Mouse (Mus musculus): ENCODE results near the gene Olfr642. TPM values are rescaled to one million over a fixed set of nuclear protein-coding genes. Genes with fewer than 3 reads are reported as not detected.

The Olfr642 gene
- polyA plus RNA-seq (2015; fragmentation: Nextera tagmentation; extraction: Ambion mirVana), result not detected in 2 replicates

GRCm38 (mm10) chr7:104052566-104052965 lies at the start of gene Olfr642:
Gene Olfr642, minus strand, starts transcription at chr7:104052666.
- Histone ChIP-seq H3K9me3 (replicated peaks) (no peaks in the 10 kb centered on the region), H3K4me2 (no peak within 1 kb of the TSS), H3K4me1 (no peaks in the 10 kb centered on the region), H3K27me3 (no peaks in the 10 kb centered on the region), H3K4me3 (no peak within 1 kb of the TSS), H3K36me3 (ENCODE audit: poor library complexity, severe bottlenecking) (no peaks in the 10 kb centered on the region), H3K27ac (no peak within 1 kb of the TSS), H3K9ac (no peak within 1 kb of the TSS)
- no peak for ATAC-seq
- 83% methylated on average over 1 of the region's 1 CpGs for WGBS

- Histone ChIP-seq H3K4me1 (no peaks in the 10 kb centered on the region), H3K4me3 (no peak within 1 kb of the TSS), H3K36me3 (ENCODE audit: poor library complexity, severe bottlenecking) (no peaks in the 10 kb centered on the region), H3K9me3 (replicated peaks) (no peaks in the 10 kb centered on the region), H3K27ac (no peak within 1 kb of the TSS), H3K9ac (no peak within 1 kb of the TSS), H3K27me3 (no peaks in the 10 kb centered on the region), H3K4me2 (no peak within 1 kb of the TSS)
- WGBS, result 90% methylated on average over 1 of the region's 1 CpGs
- no peak for ATAC-seq
These were observed 32.9 kb upstream of the Olfr642 start, which contains the start of gene Olfr645 for GRCm38 (mm10) chr7:104085365-104085764. Gene Olfr645, minus strand, starts transcription at chr7:104085465.

- H3K4me3 ChIP-seq, result no peak within 1 kb of the TSS
- no peak within 1 kb of the TSS for H3K27ac ChIP-seq
- no peak within 1 kb of the TSS for H3K9ac ChIP-seq
- H3K4me2 ChIP-seq, result no peak within 1 kb of the TSS
- H3K36me3 ChIP-seq (ENCODE audit: poor library complexity, severe bottlenecking), result no peaks in the 10 kb centered on the region
- 63% methylated on average over 2 of the region's 2 CpGs for WGBS
- H3K4me1 ChIP-seq, result no peaks in the 10 kb centered on the region
- ATAC-seq, result no peak
- no peaks in the 10 kb centered on the region for H3K27me3 ChIP-seq
- peaks cover 5% of the 10 kb centered on the region for H3K9me3 ChIP-seq (replicated peaks)
These were observed 19.3 kb upstream of the Olfr642 start, which contains the start of gene Olfr644 for GRCm38 (mm10) chr7:104071769-104072168. Gene Olfr644, minus strand, starts transcription at chr7:104071869.

- no peaks in the 10 kb centered on the region for H3K4me1 ChIP-seq
- no peak within 1 kb of the TSS for H3K27ac ChIP-seq
- H3K27me3 ChIP-seq, result no peaks in the 10 kb centered on the region
- H3K36me3 ChIP-seq (ENCODE audit: poor library complexity, severe bottlenecking), result no peaks in the 10 kb centered on the region
- no peak within 1 kb of the TSS for H3K9ac ChIP-seq
- ATAC-seq, result no peak
- no peaks in the 10 kb centered on the region for H3K9me3 ChIP-seq (replicated peaks)
- WGBS, result 58% methylated on average over 2 of the region's 2 CpGs
- no peak within 1 kb of the TSS for H3K4me3 ChIP-seq
- H3K4me2 ChIP-seq, result no peak within 1 kb of the TSS
These were observed 8.9 kb upstream of the Olfr642 start, which contains the start of gene 4930516K23Rik for GRCm38 (mm10) chr7:104061345-104061744. Gene 4930516K23Rik, minus strand, starts transcription at chr7:104061445.

- H3K36me3 ChIP-seq (ENCODE audit: poor library complexity, severe bottlenecking), result no peaks in the 10 kb centered on the region
- no peak overlapping the region for H3K27ac ChIP-seq
- no peak overlapping the region for H3K4me3 ChIP-seq
- no peaks in the 10 kb centered on the region for H3K27me3 ChIP-seq
- H3K9ac ChIP-seq, result no peak overlapping the region
- no peaks in the 10 kb centered on the region for H3K4me1 ChIP-seq
- whole genome bisulfite sequencing, result 91% methylated on average over 1 of the region's 1 CpGs
- H3K4me2 ChIP-seq, result no peak overlapping the region
- ATAC-seq, result no peak
- H3K9me3 ChIP-seq (replicated peaks), result no peaks in the 10 kb centered on the region
These were observed 6.7 kb upstream of the Olfr642 start for GRCm38 (mm10) chr7:104059215-104059614.

GRCm38 (mm10) chr7:104050745-104051144 lies 1.7 kb downstream of the Olfr642 start:
- WGBS, result 91% methylated on average over 4 of the region's 4 CpGs
- no peak overlapping the region for H3K4me3 ChIP-seq
- no peak for ATAC-seq

GRCm38 (mm10) chr7:104035145-104035544 lies 17.3 kb downstream of the Olfr642 start, which contains the start of gene Olfr641:
Gene Olfr641, plus strand, starts transcription at chr7:104035445.
- no peaks in the 10 kb centered on the region for H3K27me3 ChIP-seq
- no peaks in the 10 kb centered on the region for H3K9me3 ChIP-seq (replicated peaks)
- no peak within 1 kb of the TSS for H3K4me3 ChIP-seq
- no peak within 1 kb of the TSS for H3K4me2 ChIP-seq
- ATAC-seq, result no peak
- no peaks in the 10 kb centered on the region for H3K4me1 ChIP-seq
- no peaks in the 10 kb centered on the region for H3K36me3 ChIP-seq (ENCODE audit: poor library complexity, severe bottlenecking)
- 78% methylated on average over 1 of the region's 1 CpGs for WGBS
- no peak within 1 kb of the TSS for H3K9ac ChIP-seq
- no peak within 1 kb of the TSS for H3K27ac ChIP-seq

More at GRCm38 (mm10) chr7:104050745-104051144, 1.7 kb downstream of the Olfr642 start:
- no peaks in the 10 kb centered on the region for H3K4me1 ChIP-seq
- no peaks in the 10 kb centered on the region for H3K27me3 ChIP-seq
- no peaks in the 10 kb centered on the region for H3K9me3 ChIP-seq (replicated peaks)
- H3K36me3 ChIP-seq (ENCODE audit: poor library complexity, severe bottlenecking), result no peaks in the 10 kb centered on the region
- no peak overlapping the region for H3K9ac ChIP-seq
- no peak overlapping the region for H3K4me2 ChIP-seq
- no peak overlapping the region for H3K27ac ChIP-seq

GRCm38 (mm10) chr7:104026978-104027377 lies 25.5 kb downstream of the Olfr642 start:
- Histone ChIP-seq H3K9ac (no peak overlapping the region), H3K4me2 (no peak overlapping the region), H3K4me1 (no peaks in the 10 kb centered on the region), H3K4me3 (no peak overlapping the region), H3K27me3 (no peaks in the 10 kb centered on the region), H3K9me3 (replicated peaks) (no peaks in the 10 kb centered on the region), H3K27ac (no peak overlapping the region), H3K36me3 (ENCODE audit: poor library complexity, severe bottlenecking) (no peaks in the 10 kb centered on the region)
- ATAC-seq, result no peak
- WGBS, result 88% methylated on average over 3 of the region's 3 CpGs

GRCm38 (mm10) chr7:104025473-104025872 lies 27.0 kb downstream of the Olfr642 start, which contains the start of gene Olfr640:
Gene Olfr640, minus strand, starts transcription at chr7:104025573.
- H3K4me1 ChIP-seq, result no peaks in the 10 kb centered on the region
- H3K27me3 ChIP-seq, result no peaks in the 10 kb centered on the region
- no peak within 1 kb of the TSS for H3K4me2 ChIP-seq
- no peak for ATAC-seq
- no peak within 1 kb of the TSS for H3K4me3 ChIP-seq
- H3K27ac ChIP-seq, result no peak within 1 kb of the TSS
- H3K9ac ChIP-seq, result no peak within 1 kb of the TSS
- 79% methylated on average over 6 of the region's 6 CpGs for WGBS
- H3K9me3 ChIP-seq (replicated peaks), result no peaks in the 10 kb centered on the region
- H3K36me3 ChIP-seq (ENCODE audit: poor library complexity, severe bottlenecking), result no peaks in the 10 kb centered on the region

- WGBS, result 89% methylated on average over 6 of the region's 6 CpGs
- H3K27me3 ChIP-seq, result no peaks in the 10 kb centered on the region
- no peaks in the 10 kb centered on the region for H3K4me1 ChIP-seq
- H3K27ac ChIP-seq, result no peak overlapping the region
- H3K9me3 ChIP-seq (replicated peaks), result no peaks in the 10 kb centered on the region
- H3K4me2 ChIP-seq, result no peak overlapping the region
- H3K36me3 ChIP-seq (ENCODE audit: poor library complexity, severe bottlenecking), result no peaks in the 10 kb centered on the region
- ATAC-seq, result no peak
- no peak overlapping the region for H3K9ac ChIP-seq
- H3K4me3 ChIP-seq, result no peak overlapping the region
These were observed 30.8 kb downstream of the Olfr642 start for GRCm38 (mm10) chr7:104021651-104022050.

GRCm38 (mm10) chr7:104018953-104019352 lies 33.5 kb downstream of the Olfr642 start:
- 88% methylated on average over 1 of the region's 1 CpGs for WGBS
- Histone ChIP-seq H3K4me2 (no peak overlapping the region), H3K36me3 (ENCODE audit: poor library complexity, severe bottlenecking) (no peaks in the 10 kb centered on the region), H3K9ac (no peak overlapping the region), H3K27ac (no peak overlapping the region), H3K9me3 (replicated peaks) (no peaks in the 10 kb centered on the region), H3K27me3 (no peaks in the 10 kb centered on the region), H3K4me3 (no peak overlapping the region), H3K4me1 (no peaks in the 10 kb centered on the region)
- no peak for ATAC-seq

- Histone ChIP-seq H3K27me3 (no peaks in the 10 kb centered on the region), H3K4me1 (no peaks in the 10 kb centered on the region), H3K27ac (no peak within 1 kb of the TSS), H3K36me3 (ENCODE audit: poor library complexity, severe bottlenecking) (no peaks in the 10 kb centered on the region), H3K9me3 (replicated peaks) (no peaks in the 10 kb centered on the region), H3K4me3 (no peak within 1 kb of the TSS), H3K9ac (no peak within 1 kb of the TSS), H3K4me2 (no peak within 1 kb of the TSS)
- no peak for ATAC-seq
These were observed 35.3 kb downstream of the Olfr642 start, which contains the start of gene Olfr639 for GRCm38 (mm10) chr7:104017203-104017602. Gene Olfr639, minus strand, starts transcription at chr7:104017303.

- no peak for ATAC-seq
- Histone ChIP-seq H3K9me3 (replicated peaks) (no peaks in the 10 kb centered on the region), H3K27me3 (no peaks in the 10 kb centered on the region), H3K36me3 (ENCODE audit: poor library complexity, severe bottlenecking) (no peaks in the 10 kb centered on the region), H3K27ac (no peak overlapping the region), H3K4me3 (no peak overlapping the region), H3K4me1 (no peaks in the 10 kb centered on the region), H3K9ac (no peak overlapping the region), H3K4me2 (no peak overlapping the region)
These were observed 53.3 kb downstream of the Olfr642 start for GRCm38 (mm10) chr7:103999124-103999523.
